Mouse (Mus musculus): ENCODE measurements around the gene Slc12a9. TPM values are rescaled to one million over a fixed set of nuclear protein-coding genes. Genes with fewer than 3 reads are reported as not detected.

Gene Slc12a9
- polyA plus RNA-seq, 1 experiment from 2014 or later, result 8.5 TPM

DNA sequence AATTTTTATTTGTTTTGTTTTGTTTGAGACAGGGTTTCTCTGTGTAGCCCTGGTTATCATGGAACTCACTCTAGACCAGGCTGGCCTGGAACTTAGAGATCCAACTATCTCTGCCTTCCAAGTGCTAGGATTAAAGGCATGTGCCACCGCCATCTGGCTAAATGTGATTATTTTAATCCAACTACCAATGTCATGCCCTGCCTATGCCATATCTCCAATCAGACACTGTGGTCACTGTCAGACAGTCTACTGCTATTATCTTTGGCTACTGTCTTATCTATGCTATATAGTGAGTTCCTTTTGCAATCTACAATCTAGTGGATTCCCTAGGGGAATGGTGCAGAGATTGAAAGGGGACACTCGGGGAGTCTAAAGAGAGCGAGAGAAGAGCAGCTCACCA, 12.4 kb downstream of the Slc12a9 start:
- no peak overlapping the region for H3K4me3 ChIP-seq (ENCODE audit: low read length)
- no peaks in the 10 kb centered on the region for H3K9me3 ChIP-seq (ENCODE audit: control insufficient read depth, low read length)
- H3K27ac ChIP-seq (ENCODE audit: low read depth, low read length), result no peak overlapping the region
- peaks cover 13% of the 10 kb centered on the region; the same call in 1 of the 2 replicates for H3K36me3 ChIP-seq (ENCODE audit: control insufficient read depth, insufficient read depth, low read length)
- no peaks in the 10 kb centered on the region for H3K27me3 ChIP-seq (ENCODE audit: control insufficient read depth, insufficient read depth, low read length)
- ATAC-seq (ENCODE audit: low FRiP score, low TSS enrichment), result no peak
- H3K4me2 ChIP-seq (replicated peaks; ENCODE audit: low read depth, low read length), result no peak overlapping the region
- H3K9ac ChIP-seq (ENCODE audit: low read depth, low read length), result no peak overlapping the region
- WGBS, result 96% methylated on average over 3 of the region's 3 CpGs
- no peaks in the 10 kb centered on the region for H3K4me1 ChIP-seq (ENCODE audit: control insufficient read depth, insufficient read depth, low read length)

DNA sequence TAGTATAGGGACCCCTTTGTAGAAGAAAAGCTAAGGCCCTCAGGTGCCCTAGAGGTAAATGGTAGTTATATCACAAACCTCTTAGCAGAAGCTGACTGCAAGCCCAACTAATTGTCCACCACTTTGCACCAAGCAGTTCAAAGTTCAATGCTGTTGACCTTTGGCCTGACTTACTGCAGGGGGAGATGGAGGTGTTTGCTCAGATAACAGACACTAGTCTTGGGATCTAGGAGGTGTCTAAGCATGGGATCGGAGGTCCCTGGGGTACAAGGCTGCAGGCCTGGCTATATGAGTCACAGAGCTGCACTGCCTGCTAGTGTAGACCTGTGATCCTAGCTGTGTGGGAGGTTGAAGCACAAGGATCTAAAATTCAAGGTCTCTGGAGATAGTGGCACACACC, 14.8 kb downstream of the Slc12a9 start:
- Histone ChIP-seq H3K9me3 (ENCODE audit: control insufficient read depth, low read length) (no peaks in the 10 kb centered on the region), H3K4me2 (replicated peaks; ENCODE audit: low read depth, low read length) (no peak overlapping the region), H3K9ac (ENCODE audit: low read depth, low read length) (no peak overlapping the region), H3K36me3 (ENCODE audit: control insufficient read depth, insufficient read depth, low read length) (peaks cover 2% of the 10 kb centered on the region; the same call in 1 of the 2 replicates), H3K4me1 (ENCODE audit: control insufficient read depth, insufficient read depth, low read length) (peaks cover 15% of the 10 kb centered on the region), H3K27me3 (ENCODE audit: control insufficient read depth, insufficient read depth, low read length) (no peaks in the 10 kb centered on the region), H3K27ac (ENCODE audit: low read depth, low read length) (no peak overlapping the region), H3K4me3 (ENCODE audit: low read length) (no peak overlapping the region)
- WGBS, result 68% methylated on average over 1 of the region's 1 CpGs
- no peak for ATAC-seq (ENCODE audit: low FRiP score, low TSS enrichment)

DNA sequence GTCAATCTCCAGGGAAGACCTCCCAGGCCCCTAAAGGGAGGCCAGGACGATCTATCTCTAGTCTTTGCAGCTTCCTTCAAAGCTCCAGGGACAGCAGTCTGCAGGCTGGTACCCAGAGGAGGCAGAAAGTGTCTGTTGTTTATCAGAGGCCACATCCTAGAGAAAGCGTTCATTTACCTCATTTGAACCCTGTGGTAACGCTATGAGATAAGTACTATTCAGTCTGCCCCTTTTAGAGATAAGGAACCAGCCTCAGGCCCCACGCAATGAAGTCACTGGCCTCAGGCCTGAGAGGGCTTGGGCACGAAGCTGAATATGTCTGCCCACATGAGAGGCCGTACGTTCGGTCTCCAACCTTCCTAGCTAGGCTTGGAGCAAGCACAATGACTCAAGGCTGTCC, 16.0 kb downstream of the Slc12a9 start:
- Histone ChIP-seq H3K27me3 (ENCODE audit: control insufficient read depth, insufficient read depth, low read length) (no peaks in the 10 kb centered on the region), H3K36me3 (ENCODE audit: control insufficient read depth, insufficient read depth, low read length) (peaks cover 2% of the 10 kb centered on the region; the same call in 1 of the 2 replicates), H3K4me3 (ENCODE audit: low read length) (no peak overlapping the region), H3K4me2 (replicated peaks; ENCODE audit: low read depth, low read length) (no peak overlapping the region), H3K27ac (ENCODE audit: low read depth, low read length) (no peak overlapping the region), H3K4me1 (ENCODE audit: control insufficient read depth, insufficient read depth, low read length) (peaks cover 26% of the 10 kb centered on the region), H3K9ac (ENCODE audit: low read depth, low read length) (no peak overlapping the region), H3K9me3 (ENCODE audit: control insufficient read depth, low read length) (no peaks in the 10 kb centered on the region)
- 90% methylated on average over 8 of the region's 8 CpGs for WGBS
- ATAC-seq (ENCODE audit: low FRiP score, low TSS enrichment), result no peak

DNA sequence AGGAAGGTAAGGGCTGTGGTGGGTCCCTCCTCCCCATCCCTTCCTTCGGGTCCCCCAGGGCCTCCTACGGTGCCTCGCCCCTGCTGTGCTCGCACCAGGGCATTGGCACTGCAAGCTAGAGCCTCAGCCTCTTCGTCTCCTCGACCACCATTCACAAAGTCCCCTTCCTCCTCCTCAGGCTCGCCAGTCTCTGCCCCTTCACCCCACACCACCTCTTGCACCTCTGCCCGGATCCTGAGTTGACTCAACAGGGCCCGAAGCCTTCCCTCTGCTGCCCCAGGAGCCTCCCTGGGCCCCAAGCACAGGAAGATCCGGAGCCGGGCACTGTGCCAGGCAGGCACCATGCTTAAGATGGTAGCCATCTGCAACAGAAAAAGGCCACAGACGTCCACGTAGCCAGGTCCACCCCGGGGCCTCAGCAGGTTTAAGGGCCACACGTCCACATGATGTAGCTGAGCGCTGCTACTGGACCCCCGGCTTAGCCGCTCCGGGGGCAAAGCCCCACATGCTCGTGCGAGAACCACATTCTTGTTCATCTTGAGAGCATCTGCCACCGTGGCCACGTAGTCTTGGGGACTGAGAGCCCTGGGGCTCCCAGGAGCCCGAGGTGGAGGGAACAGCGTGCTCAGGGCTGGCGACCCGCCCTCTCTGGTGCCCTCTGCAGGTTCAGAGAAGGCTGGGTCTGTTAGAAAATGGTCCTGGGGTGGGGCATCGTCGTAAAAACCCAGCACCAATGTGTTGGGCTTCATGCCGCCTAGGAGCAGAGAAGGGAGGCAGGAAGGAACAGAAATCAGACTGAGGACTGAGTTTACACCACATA, 18.1 kb downstream of the Slc12a9 start:
- no peak overlapping the region for H3K4me3 ChIP-seq (ENCODE audit: low read length)
- H3K4me1 ChIP-seq (ENCODE audit: control insufficient read depth, insufficient read depth, low read length), result peaks cover 32% of the 10 kb centered on the region
- H3K36me3 ChIP-seq (ENCODE audit: control insufficient read depth, insufficient read depth, low read length), result peaks cover 20% of the 10 kb centered on the region
- peak overlapping the region; percentile 85 for H3K4me2 ChIP-seq (replicated peaks; ENCODE audit: low read depth, low read length)
- H3K27me3 ChIP-seq (ENCODE audit: control insufficient read depth, insufficient read depth, low read length), result no peaks in the 10 kb centered on the region
- peak overlapping the region; percentile 74; the same call in 1 of the 2 replicates for H3K9ac ChIP-seq (ENCODE audit: low read depth, low read length)
- WGBS, result 46% methylated on average over 30 of the region's 30 CpGs
- ATAC-seq (ENCODE audit: low FRiP score, low TSS enrichment), result peak; percentile 22
- no peaks in the 10 kb centered on the region for H3K9me3 ChIP-seq (ENCODE audit: control insufficient read depth, low read length)
- H3K27ac ChIP-seq (ENCODE audit: low read depth, low read length), result peak overlapping the region; percentile 94; the same call in 1 of the 2 replicates

DNA sequence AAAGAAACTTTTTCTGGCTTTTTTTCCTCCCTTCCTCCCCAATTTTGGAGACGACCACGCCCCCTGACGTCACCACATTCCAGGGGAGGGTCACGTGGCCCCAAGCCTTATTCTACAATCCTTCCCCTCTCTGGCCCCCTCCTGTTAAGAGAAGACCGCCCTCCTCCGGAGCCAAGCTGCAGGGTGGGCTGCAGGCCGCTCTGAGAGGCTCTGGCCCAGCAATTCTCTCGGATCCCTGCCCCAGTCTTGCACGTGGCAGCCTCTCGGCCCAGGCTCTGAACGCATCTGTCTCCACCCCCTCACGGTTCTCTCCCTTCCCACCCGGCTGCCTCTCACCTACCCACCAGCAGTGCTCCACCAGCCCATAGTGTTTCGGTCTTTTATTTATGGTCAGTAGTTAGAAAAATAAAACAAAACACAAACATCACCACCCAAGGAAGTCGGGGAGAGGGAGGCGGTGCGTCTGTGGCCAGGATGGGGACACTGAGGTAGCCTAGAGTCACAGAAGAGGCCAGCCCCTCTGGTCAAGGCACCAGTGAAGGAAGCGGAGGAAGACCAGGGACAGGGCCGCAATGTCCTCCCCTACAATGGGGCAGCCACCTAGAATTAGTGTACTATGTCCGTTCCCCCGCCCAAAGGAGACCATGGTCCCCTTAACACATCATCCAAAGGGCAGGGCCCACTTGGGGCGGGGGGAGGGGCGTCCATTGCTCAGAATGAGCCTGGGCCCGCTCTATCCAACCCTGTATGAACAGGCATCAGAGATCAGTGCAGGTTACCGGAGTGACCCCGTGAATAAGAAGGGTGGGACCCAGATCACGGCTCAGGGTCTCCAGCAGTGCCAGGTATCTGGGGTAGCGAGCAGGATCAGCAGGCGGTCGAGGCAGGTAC, 19.0 kb downstream of the Slc12a9 start, which contains the start of gene Trip6:
TSS of gene Trip6 (minus strand) at position 212 of the 891 bp plus-strand sequence.
- Histone ChIP-seq H3K4me1 (ENCODE audit: control insufficient read depth, insufficient read depth, low read length) (peaks cover 32% of the 10 kb centered on the region), H3K27ac (ENCODE audit: low read depth, low read length) (peak within 1 kb of the TSS; percentile 94), H3K9ac (ENCODE audit: low read depth, low read length) (peak within 1 kb of the TSS; percentile 74), H3K36me3 (ENCODE audit: control insufficient read depth, insufficient read depth, low read length) (peaks cover 28% of the 10 kb centered on the region), H3K27me3 (ENCODE audit: control insufficient read depth, insufficient read depth, low read length) (no peaks in the 10 kb centered on the region), H3K9me3 (ENCODE audit: control insufficient read depth, low read length) (no peaks in the 10 kb centered on the region), H3K4me2 (replicated peaks; ENCODE audit: low read depth, low read length) (peak within 1 kb of the TSS; percentile 85), H3K4me3 (ENCODE audit: low read length) (peak within 1 kb of the TSS; percentile 68)
- 13% methylated on average over 30 of the region's 30 CpGs for WGBS
- peak; percentile 96 for ATAC-seq (ENCODE audit: low FRiP score, low TSS enrichment)

DNA sequence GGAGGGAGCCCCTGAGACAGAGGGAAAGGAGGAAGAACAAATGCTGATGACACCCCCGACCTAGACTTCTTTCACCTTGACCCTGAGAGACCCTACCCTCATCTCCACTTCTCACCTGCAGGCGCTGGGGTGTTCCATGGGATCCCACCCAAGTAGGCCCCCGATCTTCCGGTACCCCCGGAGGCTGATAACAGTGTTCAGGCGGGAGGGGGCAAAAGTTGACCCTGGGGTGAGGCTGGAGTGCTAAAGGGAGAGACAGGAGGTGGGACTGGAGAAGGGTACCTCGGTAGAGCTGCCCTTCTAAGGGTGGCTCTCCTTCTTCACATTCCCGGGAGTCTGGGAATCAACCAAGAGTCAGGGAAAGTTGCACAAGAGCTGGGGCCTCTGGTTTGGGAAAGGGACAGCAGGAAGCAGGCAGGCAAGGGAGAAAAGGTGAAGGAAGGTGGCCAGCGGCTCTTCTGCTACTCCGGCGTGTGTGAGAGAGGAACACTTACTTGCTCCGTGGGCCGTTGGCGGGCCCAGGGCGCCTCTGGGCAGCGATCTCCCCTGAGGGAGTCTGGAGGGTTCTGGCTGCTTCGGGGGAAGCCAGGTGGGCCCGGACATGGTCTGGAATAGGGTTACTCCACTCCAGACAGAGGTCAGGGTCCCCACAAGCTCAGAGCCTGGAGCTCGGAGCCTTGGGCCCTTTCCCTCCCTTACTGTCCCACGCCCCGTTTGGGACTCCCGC, 19.8 kb downstream of the Slc12a9 start:
- Histone ChIP-seq H3K4me1 (ENCODE audit: control insufficient read depth, insufficient read depth, low read length) (peaks cover 32% of the 10 kb centered on the region), H3K4me3 (ENCODE audit: low read length) (peak overlapping the region; percentile 68), H3K9me3 (ENCODE audit: control insufficient read depth, low read length) (peaks cover 4% of the 10 kb centered on the region; the same call in 1 of the 2 replicates), H3K9ac (ENCODE audit: low read depth, low read length) (peak overlapping the region; percentile 74), H3K4me2 (replicated peaks; ENCODE audit: low read depth, low read length) (peak overlapping the region; percentile 85), H3K36me3 (ENCODE audit: control insufficient read depth, insufficient read depth, low read length) (peaks cover 36% of the 10 kb centered on the region), H3K27me3 (ENCODE audit: control insufficient read depth, insufficient read depth, low read length) (no peaks in the 10 kb centered on the region), H3K27ac (ENCODE audit: low read depth, low read length) (peak overlapping the region; percentile 91)
- ATAC-seq (ENCODE audit: low FRiP score, low TSS enrichment), result peak; percentile 58; the same call in 1 of the 2 replicates
- 2% methylated on average over 22 of the region's 22 CpGs for WGBS

DNA sequence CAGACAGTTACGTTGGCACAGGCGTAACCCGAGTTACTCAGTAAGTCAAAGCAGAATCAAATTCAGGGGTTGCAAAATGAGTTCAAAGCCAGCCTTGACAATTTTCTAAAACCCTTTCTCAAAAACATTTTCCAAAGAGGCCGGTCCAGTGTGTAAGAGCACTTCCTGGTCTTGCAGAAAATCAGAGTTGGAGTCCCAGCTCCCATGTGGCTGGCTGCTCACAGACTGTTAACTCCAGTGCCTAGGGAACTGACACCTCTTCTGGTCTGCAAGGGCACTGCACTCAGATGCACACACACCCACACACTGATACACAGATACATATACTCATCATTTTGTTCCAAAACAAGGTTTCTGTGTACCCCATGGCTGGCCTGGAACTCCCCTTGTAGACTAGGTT, 25.0 kb downstream of the Slc12a9 start:
- ATAC-seq (ENCODE audit: low FRiP score, low TSS enrichment), result no peak
- Histone ChIP-seq H3K27me3 (ENCODE audit: control insufficient read depth, insufficient read depth, low read length) (no peaks in the 10 kb centered on the region), H3K9me3 (ENCODE audit: control insufficient read depth, low read length) (peaks cover 7% of the 10 kb centered on the region; the same call in 1 of the 2 replicates), H3K36me3 (ENCODE audit: control insufficient read depth, insufficient read depth, low read length) (peaks cover 59% of the 10 kb centered on the region), H3K4me3 (ENCODE audit: low read length) (peak overlapping the region; percentile 85), H3K9ac (ENCODE audit: low read depth, low read length) (peak overlapping the region; percentile 96; the same call in 1 of the 2 replicates), H3K4me1 (ENCODE audit: control insufficient read depth, insufficient read depth, low read length) (peaks cover 44% of the 10 kb centered on the region), H3K27ac (ENCODE audit: low read depth, low read length) (peak overlapping the region; percentile 92), H3K4me2 (replicated peaks; ENCODE audit: low read depth, low read length) (peak overlapping the region; percentile 65)
- WGBS, result 96% methylated on average over 4 of the region's 4 CpGs

DNA sequence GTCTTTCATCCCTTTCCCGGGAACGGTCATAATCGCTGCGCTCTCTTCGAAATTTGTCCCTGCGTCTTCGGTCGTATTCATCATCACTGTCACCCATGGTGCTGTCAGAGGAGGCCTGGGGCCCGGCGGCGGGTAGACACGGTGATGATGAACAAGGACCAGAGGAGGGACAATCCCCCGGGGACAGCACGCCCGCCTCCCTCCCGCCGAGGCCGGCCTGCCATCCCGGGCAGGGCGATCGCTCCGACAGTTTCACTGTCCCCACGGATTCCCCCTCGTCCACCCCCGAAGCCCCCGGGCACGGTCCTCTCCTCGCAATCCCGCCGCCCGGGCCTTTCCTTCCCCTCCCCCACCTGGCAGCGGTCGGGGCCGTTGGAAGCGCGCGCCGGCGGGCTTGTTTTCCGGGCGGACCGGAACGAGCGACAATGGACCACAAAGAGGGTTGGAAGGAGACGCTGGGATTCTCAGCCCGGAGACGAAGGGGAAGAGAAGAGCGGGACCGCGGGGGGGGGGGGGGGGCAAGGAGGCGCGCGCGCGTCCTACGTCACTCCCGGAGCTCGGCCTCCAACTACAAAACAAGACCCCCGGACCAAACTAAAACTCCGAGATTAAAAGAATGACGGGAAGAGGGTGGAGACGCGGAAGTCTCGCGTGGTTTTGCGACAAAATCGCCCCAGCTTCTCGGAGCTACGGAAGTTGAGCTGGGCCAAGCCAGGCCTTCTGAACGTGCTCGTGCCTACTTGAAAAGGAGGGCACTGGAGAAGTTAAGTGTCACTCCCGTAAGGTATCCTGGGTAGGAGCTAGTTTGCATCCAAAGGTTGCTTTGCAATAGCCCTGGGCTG, 26.1 kb downstream of the Slc12a9 start, which contains the start of gene Srrt:
TSS of gene Srrt (minus strand) at position 604 of the 842 bp plus-strand sequence.
- peak within 1 kb of the TSS; percentile 96 for H3K9ac ChIP-seq (ENCODE audit: low read depth, low read length)
- H3K9me3 ChIP-seq (ENCODE audit: control insufficient read depth, low read length), result peaks cover 7% of the 10 kb centered on the region; the same call in 1 of the 2 replicates
- H3K4me3 ChIP-seq (ENCODE audit: low read length), result peak within 1 kb of the TSS; percentile 85
- H3K27ac ChIP-seq (ENCODE audit: low read depth, low read length), result peak within 1 kb of the TSS; percentile 92
- H3K4me1 ChIP-seq (ENCODE audit: control insufficient read depth, insufficient read depth, low read length), result peaks cover 37% of the 10 kb centered on the region
- H3K4me2 ChIP-seq (replicated peaks; ENCODE audit: low read depth, low read length), result peak within 1 kb of the TSS; percentile 65
- ATAC-seq (ENCODE audit: low FRiP score, low TSS enrichment), result peak; percentile 85
- H3K36me3 ChIP-seq (ENCODE audit: control insufficient read depth, insufficient read depth, low read length), result peaks cover 70% of the 10 kb centered on the region
- under 1% methylated on average over 69 of the region's 72 CpGs for WGBS
- no peaks in the 10 kb centered on the region for H3K27me3 ChIP-seq (ENCODE audit: control insufficient read depth, insufficient read depth, low read length)

Measured in kidney, embryonic 14.5 days (tissue).